Mouse (Mus musculus): Measurements from ENCODE around the gene Fam172a.

Fam172a gene

GRCm38 (mm10) chr13:78178771-78179170, 476.9 kb downstream of the Fam172a start:
- no peak for DNase-seq (ENCODE audit: low read depth)

- no peak for DNase-seq (ENCODE audit: low read depth)
Observed at GRCm38 (mm10) chr13:78179312-78180097, 477.7 kb downstream of the Fam172a start.

- no peak for DNase-seq (ENCODE audit: low read depth)
Observed at GRCm38 (mm10) chr13:78180261-78180660, 478.4 kb downstream of the Fam172a start.

GRCm38 (mm10) chr13:78181071-78181929, 479.5 kb downstream of the Fam172a start:
- DNase-seq (ENCODE audit: low read depth): no peak

- no peak for DNase-seq (ENCODE audit: low read depth)
Observed at GRCm38 (mm10) chr13:78181930-78182558, 480.2 kb downstream of the Fam172a start.

- DNase-seq (ENCODE audit: low read depth): no peak
Observed at GRCm38 (mm10) chr13:78183004-78183403, 481.2 kb downstream of the Fam172a start.

- DNase-seq (ENCODE audit: low read depth): no peak
Observed at GRCm38 (mm10) chr13:78183986-78184385, 482.2 kb downstream of the Fam172a start.

GRCm38 (mm10) chr13:78184786-78185466, 483.1 kb downstream of the Fam172a start:
- DNase-seq (ENCODE audit: low read depth): no peak

GRCm38 (mm10) chr13:78186340-78186946, 484.6 kb downstream of the Fam172a start:
- no peak for DNase-seq (ENCODE audit: low read depth)

GRCm38 (mm10) chr13:78187833-78188232, 486.0 kb downstream of the Fam172a start:
- no peak for DNase-seq (ENCODE audit: low read depth)

- DNase-seq (ENCODE audit: low read depth): no peak
Observed at GRCm38 (mm10) chr13:78189586-78189985, 487.8 kb downstream of the Fam172a start.

- no peak for DNase-seq (ENCODE audit: low read depth)
Observed at GRCm38 (mm10) chr13:78193211-78193610, 491.4 kb downstream of the Fam172a start.

- no peak for DNase-seq (ENCODE audit: low read depth)
Observed at GRCm38 (mm10) chr13:78194135-78194849, 492.5 kb downstream of the Fam172a start.

- no peak for DNase-seq (ENCODE audit: low read depth)
Observed at GRCm38 (mm10) chr13:78194850-78195600, 493.2 kb downstream of the Fam172a start.

- DNase-seq (ENCODE audit: low read depth): no peak
Observed at GRCm38 (mm10) chr13:78195601-78196115, 493.8 kb downstream of the Fam172a start.

- DNase-seq (ENCODE audit: low read depth): no peak
Observed at GRCm38 (mm10) chr13:78196236-78196796, 494.5 kb downstream of the Fam172a start.

GRCm38 (mm10) chr13:78197286-78197818, 495.5 kb downstream of the Fam172a start:
- DNase-seq (ENCODE audit: low read depth): peak; percentile 8

- peak; percentile 64 for DNase-seq (ENCODE audit: low read depth)
Observed at GRCm38 (mm10) chr13:78197819-78198390, 496.1 kb downstream of the Fam172a start.

GRCm38 (mm10) chr13:78198391-78198870, 496.6 kb downstream of the Fam172a start:
- DNase-seq (ENCODE audit: low read depth): peak; percentile 13
